Mouse (Mus musculus) MEL (cell line): ENCODE data around the gene Mindy4b-ps.

Source experiments
- CHD1 ChIP-seq: IDR thresholded peaks from 2 replicates; pipeline ENCODE4 v1.6.1; 2012; ENCODE audit warnings: low read depth, mild to moderate bottlenecking, inconsistent platforms, low read length, improper control_type of control experiment
- CTCF ChIP-seq, 3 experiments: IDR thresholded peaks in 2 of 3; conservative IDR thresholded peaks in 1 of 3; 2 replicates each; pipeline ENCODE4 v1.5.1; 2011 to 2012; ENCODE audit warnings: low read length in 3 of 3, low read depth in 2 of 3, mild to moderate bottlenecking in 2 of 3, improper control_type of control experiment in 1 of 3, inconsistent platforms in 1 of 3, mixed read lengths in 1 of 3, moderate library complexity in 1 of 3; ENCODE audit not compliant: control insufficient read depth in 1 of 3, insufficient read depth in 1 of 3, poor library complexity in 1 of 3, severe bottlenecking in 1 of 3
- HCFC1 ChIP-seq: IDR thresholded peaks from 2 replicates; pipeline ENCODE4 v1.6.1; 2012; ENCODE audit warnings: low read depth, mild to moderate bottlenecking, inconsistent platforms, low read length, improper control_type of control experiment, moderate library complexity
- JUND ChIP-seq: IDR thresholded peaks from 2 replicates; pipeline ENCODE4 v1.6.1; 2011; ENCODE audit warnings: low read depth, mild to moderate bottlenecking, improper control_type of control experiment, low read length
- MAX ChIP-seq: IDR thresholded peaks from 2 replicates; pipeline ENCODE4 v1.6.1; 2011; ENCODE audit warnings: low read length, improper control_type of control experiment
- MYB ChIP-seq: IDR thresholded peaks from 2 replicates; pipeline ENCODE4 v1.6.1; 2011; ENCODE audit warnings: mild to moderate bottlenecking, low read depth, low read length, improper control_type of control experiment
- POLR2A ChIP-seq, 2 experiments: IDR thresholded peaks; 2 replicates each; pipeline ENCODE4 v1.6.1; 2011 to 2012; ENCODE audit warnings: low read length in 2 of 2, mild to moderate bottlenecking in 2 of 2, control low read depth in 1 of 2, improper control_type of control experiment in 1 of 2, low read depth in 1 of 2, moderate library complexity in 1 of 2; ENCODE audit not compliant: control insufficient read depth in 1 of 2, insufficient read depth in 1 of 2, poor library complexity in 1 of 2
- ZNF384 ChIP-seq: IDR thresholded peaks from 2 replicates; pipeline ENCODE4 v1.6.1; 2012; ENCODE audit warnings: low read depth, mild to moderate bottlenecking, inconsistent platforms, low read length, improper control_type of control experiment

DNA sequence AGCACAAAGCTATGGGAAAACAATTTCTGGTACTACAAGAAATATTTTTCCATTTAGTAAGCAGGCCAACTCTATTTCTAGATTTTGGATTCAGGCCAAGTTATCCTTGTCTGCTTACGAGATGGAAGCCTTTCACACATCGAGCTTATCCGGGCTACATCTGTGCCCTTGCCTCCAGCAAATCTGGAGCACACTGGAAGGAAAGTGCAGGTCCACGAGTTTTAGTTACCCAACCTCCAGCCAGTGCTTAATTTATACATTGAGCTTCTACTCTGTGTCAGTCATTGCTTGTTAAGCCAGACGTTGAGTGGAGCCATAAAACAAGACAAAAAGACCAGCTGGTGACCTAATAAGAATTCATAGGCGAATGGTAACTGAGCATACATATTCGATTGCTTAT is 43.6 kb upstream of the Mindy4b-ps start:
- TF ChIP-seq CHD1 (no peak), MYB (no peak), POLR2A (IDR thresholded peaks at IDR 0.05; ENCODE audit: control insufficient read depth in 1 of 2, insufficient read depth in 1 of 2, low read depth in 1 of 2, low read length in 2 of 2, poor library complexity in 1 of 2) (no peak), MAX (no peak), ZNF384 (no peak), CTCF (IDR thresholded peaks at IDR 0.05 in 2 of 3, conservative IDR thresholded peaks at IDR 0.05 in 1 of 3; ENCODE audit: control insufficient read depth in 1 of 3, insufficient read depth in 1 of 3, low read depth in 2 of 3, low read length in 3 of 3, poor library complexity in 1 of 3, severe bottlenecking in 1 of 3) (no peak), JUND (no peak), HCFC1 (no peak)
